Mouse (Mus musculus): ENCODE measurements around the gene Gm8024. TPM values are rescaled to one million over a fixed set of nuclear protein-coding genes. Genes with fewer than 3 reads are reported as not detected.

Gm8024 gene
- not detected for polyA plus RNA-seq (2014; fragmentation: Illumina TruSeq; extraction: RNeasy Lipid Tissue Mini Kit (QIAGEN cat#74804); ENCODE audit: low replicate concordance)

GRCm38 (mm10) chr14:42524182-42524581 lies at the start of gene Gm8024:
TSS of gene Gm8024 (minus strand) at chr14:42524282.

GRCm38 (mm10) chr14:42502249-42502648 lies 21.8 kb downstream of the Gm8024 start, which contains the start of gene Gm8020:
TSS of gene Gm8020 (minus strand) at chr14:42502349.

Other genes starting within 250 kb of the Gm8024 start
- gene Gm9611, start 226.9 kb downstream of the Gm8024 start, polyA plus RNA-seq (2014; fragmentation: Illumina TruSeq; extraction: RNeasy Lipid Tissue Mini Kit (QIAGEN cat#74804); ENCODE audit: low replicate concordance): not detected
- gene Gm7995, start 214.1 kb downstream of the Gm8024 start, polyA plus RNA-seq (2014; fragmentation: Illumina TruSeq; extraction: RNeasy Lipid Tissue Mini Kit (QIAGEN cat#74804); ENCODE audit: low replicate concordance): not detected
- gene Gm8005, start 84.6 kb downstream of the Gm8024 start, polyA plus RNA-seq (2014; fragmentation: Illumina TruSeq; extraction: RNeasy Lipid Tissue Mini Kit (QIAGEN cat#74804); ENCODE audit: low replicate concordance): not detected
- not detected for gene Gm8011, start 60.4 kb downstream of the Gm8024 start, polyA plus RNA-seq (2014; fragmentation: Illumina TruSeq; extraction: RNeasy Lipid Tissue Mini Kit (QIAGEN cat#74804); ENCODE audit: low replicate concordance)
- not detected for gene Gm8020, start 21.9 kb downstream of the Gm8024 start, polyA plus RNA-seq (2014; fragmentation: Illumina TruSeq; extraction: RNeasy Lipid Tissue Mini Kit (QIAGEN cat#74804); ENCODE audit: low replicate concordance)
- not detected for gene Gm17124, start 75.6 kb upstream of the Gm8024 start, polyA plus RNA-seq (2014; fragmentation: Illumina TruSeq; extraction: RNeasy Lipid Tissue Mini Kit (QIAGEN cat#74804); ENCODE audit: low replicate concordance)
- not detected for gene Gm3633, start 117.6 kb upstream of the Gm8024 start, polyA plus RNA-seq (2014; fragmentation: Illumina TruSeq; extraction: RNeasy Lipid Tissue Mini Kit (QIAGEN cat#74804); ENCODE audit: low replicate concordance)
- not detected for gene Gm10378, start 131.7 kb upstream of the Gm8024 start, polyA plus RNA-seq (2014; fragmentation: Illumina TruSeq; extraction: RNeasy Lipid Tissue Mini Kit (QIAGEN cat#74804); ENCODE audit: low replicate concordance)
- not detected for gene Gm3015, start 244.5 kb upstream of the Gm8024 start, polyA plus RNA-seq (2014; fragmentation: Illumina TruSeq; extraction: RNeasy Lipid Tissue Mini Kit (QIAGEN cat#74804); ENCODE audit: low replicate concordance)